Mouse (Mus musculus) embryo, embryonic 11.5 days (tissue): ENCODE data around the gene Src.

Experiments used
- DNase-seq: peaks from one replicate; pipeline ENCODE4 v3.0.0-alpha.2; 2012; ENCODE audit warnings: low read depth, low spot score

Gene Src

DNA sequence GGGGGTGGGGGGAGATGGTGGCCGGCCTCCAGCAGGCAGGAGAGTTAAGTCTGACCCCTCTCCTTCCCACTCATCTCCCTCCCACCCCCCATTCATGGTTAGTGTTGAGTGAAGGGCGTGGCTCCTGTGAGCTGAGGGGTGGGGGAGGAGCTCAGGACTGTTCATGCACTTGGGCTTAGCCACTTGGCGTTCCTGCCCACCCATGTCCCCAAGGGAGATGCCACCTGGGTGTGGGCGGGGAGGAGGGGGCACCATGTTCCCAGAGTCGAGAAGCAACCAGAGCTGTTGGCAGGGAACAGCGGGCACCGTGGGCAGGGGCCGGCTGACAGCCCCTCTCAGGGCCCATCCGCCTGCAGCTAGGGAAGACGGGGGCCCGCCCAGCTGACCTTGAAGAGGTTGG is 18.3 kb downstream of the Src start:
- DNase-seq = no peak

DNA sequence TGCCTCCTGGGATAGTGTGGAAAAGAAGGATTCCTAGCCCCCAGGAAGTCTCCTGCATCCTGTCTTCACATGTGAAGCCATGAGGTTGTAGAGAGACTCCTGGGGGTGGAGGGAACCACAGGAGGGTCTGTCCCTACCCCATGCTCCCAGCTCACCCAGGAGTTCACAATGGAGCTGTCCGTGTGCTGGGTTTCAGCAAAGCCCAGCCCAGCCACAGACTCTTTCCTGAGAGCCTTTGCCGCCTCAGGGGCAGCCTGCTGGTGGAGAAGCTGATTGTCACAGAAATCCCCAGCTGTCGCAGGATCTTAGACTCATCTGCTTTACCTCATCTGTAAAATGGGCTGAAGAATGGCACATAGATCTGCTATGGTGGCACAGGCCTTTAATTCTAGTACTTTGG is 18.9 kb downstream of the Src start:
- no peak for DNase-seq

DNA sequence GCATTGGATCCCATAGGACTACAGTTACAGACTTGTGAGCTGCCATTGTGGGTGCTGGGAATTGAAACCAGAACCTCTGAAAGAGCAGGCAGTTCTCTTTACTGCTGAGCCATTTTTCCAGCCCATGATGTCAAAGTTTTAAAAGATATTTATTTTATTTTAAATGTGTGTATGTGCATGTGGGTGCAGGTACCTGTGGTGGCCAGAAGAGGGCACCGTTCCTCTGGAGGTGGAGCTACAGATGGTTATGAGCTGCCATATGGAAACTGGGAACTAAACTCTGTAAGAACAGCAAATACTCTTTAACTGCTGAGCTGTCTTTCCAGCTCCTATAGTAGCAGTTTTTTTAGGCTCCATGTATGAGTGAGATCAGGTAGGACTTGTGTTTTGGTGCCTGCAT is 23.1 kb downstream of the Src start:
- DNase-seq = no peak

DNA sequence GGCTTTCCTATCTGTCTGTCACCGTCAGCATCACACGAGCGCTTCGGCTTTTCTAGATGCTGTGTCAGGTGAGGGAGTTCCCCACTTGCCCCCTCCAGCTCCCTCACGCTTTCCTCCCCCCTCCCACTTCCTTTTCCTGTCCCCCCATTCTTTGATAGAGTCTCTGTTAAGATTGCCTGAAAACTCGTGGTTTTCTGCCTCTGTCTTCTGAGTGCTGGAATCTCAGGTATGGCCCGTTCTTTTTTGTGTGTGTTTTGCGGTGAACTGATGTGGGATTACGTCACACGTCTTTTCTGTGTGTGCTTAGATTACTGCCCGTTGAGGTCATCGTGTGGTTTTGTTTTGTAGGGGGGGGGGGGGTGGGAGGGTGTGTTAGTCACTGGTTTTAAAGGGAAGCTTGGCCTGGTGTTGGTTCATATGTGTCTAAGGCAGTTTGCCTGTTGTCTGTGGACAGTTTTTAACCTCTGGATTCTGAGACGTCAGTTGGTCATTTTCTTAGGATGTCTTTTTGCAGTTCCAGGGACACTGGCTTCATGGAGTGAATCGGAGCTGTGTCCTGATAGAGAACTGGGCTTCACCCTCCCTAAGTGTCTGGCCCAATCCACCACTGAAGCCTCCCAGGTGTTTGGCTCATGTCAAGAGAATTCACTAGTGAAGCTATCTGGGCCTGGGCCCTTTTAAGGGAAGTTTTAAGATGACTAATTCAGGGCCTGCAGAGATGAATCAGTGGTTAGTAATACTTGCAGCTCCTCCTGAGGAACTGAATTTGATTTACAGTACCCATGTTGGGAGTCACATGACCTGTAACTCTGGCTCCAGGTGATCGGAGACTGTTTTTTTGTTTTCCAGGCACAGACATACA is 29.3 kb downstream of the Src start:
- DNase-seq = no peak

DNA sequence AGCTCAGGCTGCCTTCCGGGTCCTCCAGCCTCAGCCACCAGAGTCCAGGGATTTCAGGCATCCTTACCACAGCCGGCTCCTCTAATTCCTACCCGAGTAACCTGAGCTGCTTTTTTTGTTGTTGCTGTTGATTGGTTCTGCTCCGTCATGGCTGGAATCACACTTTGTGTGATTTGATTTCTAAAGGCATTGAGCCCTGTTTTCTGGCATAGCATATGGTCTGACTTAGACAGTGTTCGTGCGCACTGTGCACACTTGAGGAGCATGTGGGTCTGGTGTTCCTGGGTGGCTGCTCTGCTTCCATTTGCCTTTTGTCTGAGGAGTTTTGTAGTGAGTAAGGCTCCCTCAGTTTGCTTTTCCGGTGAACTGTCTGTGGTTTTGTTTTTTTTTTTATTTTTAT is 30.1 kb downstream of the Src start:
- DNase-seq = no peak

DNA sequence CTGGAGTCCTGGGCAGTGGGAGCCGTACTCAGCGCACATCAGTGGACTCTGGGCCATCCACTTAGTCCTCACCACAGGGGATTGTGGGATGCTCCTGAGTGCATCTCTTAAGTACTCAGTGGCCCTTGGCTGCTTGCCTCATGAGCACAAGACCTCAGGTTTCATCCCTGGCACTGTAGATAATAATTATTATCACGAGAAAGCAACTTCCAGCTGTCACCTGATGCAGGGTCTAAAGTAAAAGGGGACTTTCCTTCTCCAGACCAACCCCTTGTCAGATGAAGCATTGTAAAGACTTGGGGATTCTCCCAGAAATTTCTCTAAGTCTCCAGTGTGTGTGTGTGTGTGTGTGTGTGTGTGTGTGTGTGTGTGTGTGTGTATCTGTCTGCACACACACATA is 32.7 kb downstream of the Src start:
- no peak for DNase-seq

DNA sequence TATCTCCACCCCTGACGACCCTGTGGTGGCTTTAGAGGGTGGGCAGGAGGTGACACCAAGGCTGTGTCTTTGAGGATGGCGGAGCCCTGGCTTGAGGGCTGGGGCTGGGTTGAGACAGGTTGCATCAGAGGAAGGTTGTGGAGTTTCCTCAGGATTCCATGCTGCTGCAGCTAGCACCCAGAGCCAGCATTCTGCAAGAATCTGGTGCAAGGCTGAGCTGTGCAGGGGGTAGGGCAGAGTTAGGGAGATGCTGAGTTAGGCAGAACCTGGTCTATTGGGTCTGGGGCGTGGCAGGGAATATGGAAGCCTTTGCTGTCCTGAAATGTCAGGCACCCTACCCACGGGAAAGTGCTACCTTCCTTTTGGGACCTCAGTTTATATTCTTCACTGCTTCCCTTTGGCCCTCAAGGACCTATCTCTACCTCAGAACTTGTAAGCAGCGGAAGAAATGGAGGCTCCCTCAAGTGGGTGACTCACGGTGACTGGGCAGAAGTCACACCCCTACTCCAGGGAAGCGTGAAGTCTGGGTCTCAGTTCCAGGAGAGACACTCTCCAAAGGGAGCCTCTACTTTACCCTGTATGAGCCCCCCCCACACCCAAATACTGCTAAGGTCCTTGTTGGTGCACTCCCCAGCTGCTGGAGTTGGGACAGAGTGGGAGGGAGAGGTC is 33.3 kb downstream of the Src start:
- no peak for DNase-seq

DNA sequence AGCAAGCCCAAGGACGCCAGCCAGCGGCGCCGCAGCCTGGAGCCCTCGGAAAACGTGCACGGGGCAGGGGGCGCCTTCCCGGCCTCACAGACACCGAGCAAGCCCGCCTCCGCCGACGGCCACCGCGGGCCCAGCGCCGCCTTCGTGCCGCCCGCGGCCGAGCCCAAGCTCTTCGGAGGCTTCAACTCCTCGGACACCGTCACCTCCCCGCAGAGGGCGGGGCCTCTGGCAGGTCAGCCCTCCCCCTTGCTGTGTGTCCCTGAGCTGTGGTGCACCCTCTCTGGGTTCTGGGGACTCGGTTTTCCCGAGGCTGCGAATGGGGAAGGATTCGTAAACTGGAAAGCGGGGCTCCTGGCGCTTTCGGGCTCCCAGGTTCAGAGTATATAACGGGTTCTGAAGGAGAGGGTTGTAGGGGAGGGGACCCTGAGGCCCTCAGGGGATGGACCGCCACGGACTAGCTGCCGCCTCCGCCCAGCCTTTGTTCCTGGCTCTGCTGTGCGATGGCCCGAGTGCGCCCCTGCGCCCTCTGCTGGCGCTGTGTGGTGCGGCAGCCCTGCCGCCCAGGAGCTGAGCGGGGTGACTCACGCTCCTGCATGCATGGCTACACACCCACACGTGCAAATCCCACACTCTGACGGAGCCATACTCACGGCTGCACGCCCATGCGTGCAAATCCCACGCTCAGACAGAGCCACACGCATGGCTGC is 39.0 kb downstream of the Src start:
- DNase-seq = peak; percentile 89

DNA sequence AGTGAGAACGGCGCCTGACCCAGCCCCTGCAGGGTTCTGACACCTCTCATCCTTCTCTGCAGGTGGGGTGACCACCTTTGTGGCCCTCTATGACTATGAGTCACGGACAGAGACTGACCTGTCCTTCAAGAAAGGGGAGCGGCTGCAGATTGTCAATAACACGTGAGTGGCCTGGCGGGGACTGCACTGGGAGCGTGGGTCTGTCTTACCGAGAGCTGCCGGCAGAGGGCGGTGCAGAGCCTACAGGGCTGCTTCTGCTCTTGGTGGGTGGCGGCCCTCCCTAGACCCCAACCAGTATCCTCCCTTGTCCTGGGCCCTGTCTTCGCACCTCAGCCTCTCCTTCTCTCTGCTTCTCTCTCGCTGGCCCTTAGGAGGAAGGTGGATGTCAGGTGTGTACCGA is 40.2 kb downstream of the Src start:
- DNase-seq = peak; percentile 63

DNA sequence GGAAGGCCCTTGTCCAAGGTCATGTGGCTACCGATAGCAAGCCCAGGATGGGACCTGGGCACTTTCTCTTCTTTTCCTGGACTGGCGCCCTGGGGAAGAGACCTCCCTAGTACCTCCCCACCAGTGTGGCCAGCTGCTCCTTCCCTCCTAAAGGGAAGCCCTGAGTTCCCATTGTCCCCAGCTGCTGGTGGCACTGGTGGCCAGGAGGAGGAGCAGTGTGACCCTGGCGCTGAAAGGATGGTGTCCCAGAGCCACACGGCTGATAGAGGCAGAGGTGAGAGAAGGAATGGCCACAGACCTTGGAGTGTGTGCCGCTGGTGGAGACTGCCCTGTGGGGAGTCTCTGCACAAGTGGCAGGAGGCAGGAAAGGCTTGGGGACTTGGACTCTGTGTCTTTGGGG is 41.5 kb downstream of the Src start:
- DNase-seq = no peak

DNA sequence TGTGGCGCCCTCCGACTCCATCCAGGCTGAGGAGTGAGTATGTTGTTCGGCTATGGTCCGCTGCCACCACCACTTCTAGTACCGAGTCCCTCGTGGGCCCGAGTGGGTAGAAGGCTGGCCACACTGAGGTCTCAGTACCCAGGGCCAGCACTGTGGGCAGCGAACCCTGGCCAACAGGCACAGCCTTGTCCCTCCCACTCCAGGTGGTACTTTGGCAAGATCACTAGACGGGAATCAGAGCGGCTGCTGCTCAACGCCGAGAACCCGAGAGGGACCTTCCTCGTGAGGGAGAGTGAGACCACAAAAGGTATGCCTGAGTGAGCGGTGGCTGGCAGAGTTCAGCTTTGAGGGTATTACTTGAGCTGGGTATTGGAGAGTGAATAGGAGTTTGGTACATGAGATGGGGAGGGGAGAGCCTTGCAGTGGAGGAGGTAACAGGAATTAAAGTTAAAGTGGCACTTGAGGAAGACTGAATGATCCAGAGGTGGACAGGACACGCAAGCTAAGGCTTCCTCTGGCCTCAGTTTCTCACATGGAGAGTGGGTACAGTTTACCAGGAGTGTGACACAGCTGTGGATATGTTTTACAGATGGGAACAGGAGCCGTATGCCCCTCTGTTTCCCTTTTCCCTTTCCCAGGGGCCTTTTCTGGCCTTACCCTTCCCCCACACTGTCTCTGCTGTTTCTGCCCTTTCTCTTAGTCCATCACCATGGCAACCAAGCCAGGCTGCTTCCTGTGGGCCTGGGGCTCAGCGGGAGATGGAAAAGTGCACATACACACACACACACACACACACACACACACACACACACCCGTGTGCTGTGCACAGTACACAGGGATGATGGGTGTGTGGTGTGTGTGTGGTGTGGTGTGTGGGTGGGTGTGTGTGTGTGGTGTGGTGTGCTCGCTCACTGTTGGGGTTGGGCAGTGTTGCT is 44.8 kb downstream of the Src start:
- DNase-seq = peak; percentile 85

DNA sequence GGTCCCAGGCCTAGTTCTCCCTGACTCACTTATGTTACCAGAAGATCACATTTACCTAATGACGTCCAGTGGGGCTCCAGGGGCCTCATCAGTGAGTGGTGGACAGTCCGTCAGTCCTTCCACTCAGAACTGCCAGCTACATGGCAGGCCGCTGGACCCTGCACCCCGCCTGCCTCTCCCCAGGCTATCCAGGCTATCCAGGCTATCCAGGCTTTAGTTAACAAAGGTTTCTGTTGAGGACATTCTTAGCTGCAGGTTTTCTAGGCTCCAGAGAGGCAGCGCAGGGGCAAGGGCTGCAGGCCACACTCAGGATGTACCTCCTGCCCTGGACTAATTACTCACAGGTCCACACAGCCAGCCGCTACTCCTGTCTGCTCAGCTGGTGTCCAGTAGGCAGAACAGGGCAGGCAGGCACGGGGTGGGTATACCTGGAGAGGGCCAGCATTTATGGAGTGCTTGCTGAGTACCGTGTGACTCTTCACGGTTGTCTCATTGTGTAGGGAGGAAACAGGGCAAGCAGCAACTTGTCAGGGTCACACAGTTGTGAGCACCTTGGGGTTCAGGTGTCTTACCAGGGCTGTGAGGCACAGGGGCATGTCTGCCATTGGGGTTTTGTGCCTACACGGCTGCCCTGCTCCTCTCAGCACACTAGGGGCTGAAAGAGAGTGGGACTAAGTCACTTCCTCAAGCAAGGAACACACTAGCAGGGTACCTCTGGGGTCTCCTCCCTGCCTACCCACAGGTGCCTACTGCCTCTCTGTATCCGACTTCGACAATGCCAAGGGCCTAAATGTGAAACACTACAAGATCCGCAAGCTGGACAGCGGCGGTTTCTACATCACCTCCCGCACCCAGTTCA is 45.9 kb downstream of the Src start:
- no peak for DNase-seq

DNA sequence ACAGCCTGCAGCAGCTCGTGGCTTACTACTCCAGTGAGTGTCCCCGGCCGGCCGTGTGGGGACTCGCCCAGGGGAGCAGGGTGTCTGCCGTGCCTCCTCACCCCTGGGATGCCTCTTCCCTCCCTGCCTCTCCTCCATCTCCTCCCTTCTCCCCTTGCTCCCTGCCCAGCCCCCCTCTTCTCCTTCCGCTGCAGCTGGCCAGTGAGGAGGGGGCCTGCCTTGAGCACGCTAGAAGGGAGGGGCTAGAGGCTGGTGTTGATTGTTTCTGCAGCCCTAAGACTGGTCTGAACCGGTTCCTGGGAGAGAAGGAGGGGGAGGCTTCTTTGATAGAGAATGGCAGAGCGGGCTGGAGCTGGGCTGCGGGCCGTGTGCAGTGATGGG is 46.5 kb downstream of the Src start:
- peak; percentile 82 for DNase-seq

DNA sequence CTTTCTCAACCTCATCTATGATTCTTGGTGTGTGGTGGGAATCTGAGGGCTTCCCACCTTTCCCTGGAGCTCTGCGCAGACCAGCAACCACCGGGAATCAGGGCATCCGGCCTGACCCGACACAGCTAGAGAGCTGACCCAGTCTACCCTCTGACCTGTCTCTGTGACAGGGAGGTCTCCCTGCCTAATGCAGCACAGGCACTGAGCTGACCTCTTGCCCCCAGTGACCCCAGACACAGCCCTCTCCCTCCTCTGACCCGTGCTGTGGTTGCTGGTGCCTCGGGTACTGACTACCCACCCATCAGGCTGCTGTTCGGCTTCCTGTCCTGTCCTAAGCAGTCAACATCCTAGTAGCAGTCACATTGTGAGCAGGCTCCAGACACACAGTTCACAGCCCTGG is 48.6 kb downstream of the Src start:
- DNase-seq = no peak

DNA sequence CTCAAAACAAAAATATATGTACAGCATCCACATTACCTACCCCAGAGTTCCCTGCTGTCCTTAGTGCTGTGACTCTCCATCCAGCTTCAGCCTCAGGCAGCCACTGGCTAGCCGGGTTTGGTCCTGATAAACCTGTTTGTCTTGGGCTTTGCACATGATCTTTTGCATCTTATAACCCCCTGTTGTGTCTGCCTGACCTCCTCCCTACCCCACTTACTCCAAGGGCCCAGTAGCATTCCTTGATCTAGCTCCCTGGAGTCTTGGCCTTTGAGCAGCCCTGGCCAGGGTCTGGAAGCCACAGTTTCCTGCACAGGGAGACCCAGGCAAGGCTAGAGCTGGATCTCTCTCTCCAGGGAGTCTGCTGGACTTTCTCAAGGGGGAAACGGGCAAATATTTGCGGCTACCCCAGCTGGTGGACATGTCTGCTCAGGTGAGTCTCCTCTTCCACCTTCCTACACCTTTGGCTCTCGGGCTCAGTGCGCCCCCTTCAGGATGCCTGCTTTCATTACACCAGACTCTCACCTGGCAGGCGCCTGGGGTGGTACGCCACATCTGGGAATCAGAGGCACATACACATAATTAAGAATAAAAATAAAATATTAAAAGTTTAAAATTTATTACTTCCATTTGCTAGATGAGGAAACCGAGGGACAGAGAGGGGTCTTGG is 50.0 kb downstream of the Src start:
- DNase-seq = no peak

DNA sequence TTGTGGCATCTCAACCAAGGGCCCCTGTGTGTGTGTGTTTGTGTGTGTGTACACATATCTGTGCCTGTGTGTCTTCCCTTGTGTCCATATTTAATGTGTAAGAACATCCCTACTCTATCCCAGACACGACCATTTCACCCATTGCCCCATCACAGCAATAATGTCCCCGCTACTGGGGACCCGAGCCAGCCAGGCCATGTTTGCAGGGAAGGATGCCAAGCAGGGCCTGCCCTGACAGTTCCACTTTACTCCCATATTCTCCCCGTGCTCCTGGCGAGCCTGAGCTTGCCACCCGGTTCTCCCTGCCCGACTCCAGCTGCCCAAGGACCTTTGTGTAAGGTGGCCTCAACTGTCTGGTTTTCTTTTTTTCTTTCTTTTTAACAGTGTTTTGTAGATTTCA is 53.0 kb downstream of the Src start:
- DNase-seq = no peak

DNA sequence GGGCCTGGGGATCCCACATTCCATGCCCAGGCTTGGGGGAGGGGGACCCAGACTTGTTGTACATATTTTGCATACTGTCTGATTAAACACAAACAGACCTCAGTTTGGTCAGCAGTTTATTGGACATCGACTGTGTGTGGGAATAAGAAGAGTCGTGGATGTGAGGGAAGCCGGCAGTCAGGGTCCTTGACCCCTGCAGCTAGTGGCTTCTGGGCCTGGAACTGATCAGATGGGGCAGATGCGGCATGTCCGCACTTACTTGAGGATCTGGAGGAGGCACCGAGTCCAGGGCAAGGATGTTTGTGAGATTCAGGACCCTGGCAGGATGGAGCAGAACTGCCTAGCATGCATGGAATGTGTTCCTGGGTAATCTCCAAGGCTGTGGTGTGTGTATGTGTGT is 53.5 kb downstream of the Src start:
- no peak for DNase-seq

DNA sequence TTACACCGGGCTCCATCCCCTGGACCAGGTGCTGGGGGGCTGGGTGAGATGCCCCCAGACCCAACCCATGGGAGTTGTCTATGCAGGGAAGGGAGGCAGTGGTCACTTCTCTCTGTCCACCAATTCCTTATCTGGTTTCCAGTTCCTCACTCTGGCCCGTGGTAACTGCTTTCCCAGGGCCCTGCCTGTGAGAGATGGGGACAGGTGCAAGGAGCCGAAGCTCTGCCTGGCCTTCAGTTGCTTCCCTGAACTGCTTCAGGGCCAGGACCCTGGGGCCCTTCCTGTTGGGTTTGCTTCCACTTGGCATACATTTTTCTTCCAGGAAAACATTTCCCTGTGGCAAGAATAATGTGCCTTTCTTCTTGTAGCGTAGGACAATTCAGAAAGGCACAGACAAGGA is 54.2 kb downstream of the Src start:
- no peak for DNase-seq

DNA sequence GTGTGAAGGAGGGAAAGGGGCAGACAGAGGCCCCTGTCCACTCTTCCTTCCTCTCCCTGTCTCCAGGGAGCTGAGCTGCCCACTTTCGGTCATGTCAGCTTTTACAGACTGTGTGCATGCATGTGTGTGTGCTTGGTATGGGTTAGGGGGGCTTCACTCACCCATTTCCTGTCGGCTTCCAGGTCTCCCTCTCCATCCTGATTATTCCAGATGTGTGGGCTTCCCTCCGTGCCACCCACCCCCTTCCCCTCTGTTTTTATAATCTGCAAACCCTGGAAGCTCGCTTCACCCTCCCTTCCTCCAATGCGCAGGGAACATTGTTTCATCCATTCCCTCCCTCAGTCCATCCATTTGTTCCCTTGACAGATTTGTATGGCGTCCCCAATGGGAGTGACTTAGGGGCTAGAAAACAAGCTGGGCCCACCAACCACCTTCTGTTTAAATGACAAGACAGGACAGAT is 56.1 kb downstream of the Src start:
- DNase-seq = no peak
